Mouse (Mus musculus): ENCODE data around the gene Col18a1.

Gene Col18a1

GRCm38 (mm10) chr10:77165963-77166717 is at the start of gene Col18a1:
Gene Col18a1 (minus strand): TSS chr10:77166548.
- DNase-seq (ENCODE audit: low read depth) = no peak

GRCm38 (mm10) chr10:77215641-77216040 is 49.3 kb upstream of the Col18a1 start:
- DNase-seq (ENCODE audit: low read depth) = no peak

GRCm38 (mm10) chr10:77214586-77214985 is 48.2 kb upstream of the Col18a1 start:
- DNase-seq (ENCODE audit: low read depth) = no peak

GRCm38 (mm10) chr10:77213483-77213882 is 47.1 kb upstream of the Col18a1 start:
- no peak for DNase-seq (ENCODE audit: low read depth)

GRCm38 (mm10) chr10:77212354-77213120 is 46.2 kb upstream of the Col18a1 start:
- DNase-seq (ENCODE audit: low read depth) = no peak

- peak; percentile 69 for DNase-seq (ENCODE audit: low read depth)
Observed at GRCm38 (mm10) chr10:77211116-77211570, 44.8 kb upstream of the Col18a1 start.

GRCm38 (mm10) chr10:77210666-77211065 is 44.3 kb upstream of the Col18a1 start:
- DNase-seq (ENCODE audit: low read depth) = no peak

GRCm38 (mm10) chr10:77209261-77209660 is 42.9 kb upstream of the Col18a1 start:
- no peak for DNase-seq (ENCODE audit: low read depth)

- no peak for DNase-seq (ENCODE audit: low read depth)
Observed at GRCm38 (mm10) chr10:77206565-77207079, 40.3 kb upstream of the Col18a1 start.

GRCm38 (mm10) chr10:77206134-77206533 is 39.8 kb upstream of the Col18a1 start:
- DNase-seq (ENCODE audit: low read depth) = no peak

- DNase-seq (ENCODE audit: low read depth) = no peak
Observed at GRCm38 (mm10) chr10:77203960-77204359, 37.6 kb upstream of the Col18a1 start.

GRCm38 (mm10) chr10:77201919-77202318 is 35.6 kb upstream of the Col18a1 start:
- no peak for DNase-seq (ENCODE audit: low read depth)

GRCm38 (mm10) chr10:77200295-77200694 is 33.9 kb upstream of the Col18a1 start:
- no peak for DNase-seq (ENCODE audit: low read depth)

- no peak for DNase-seq (ENCODE audit: low read depth)
Observed at GRCm38 (mm10) chr10:77199229-77199628, 32.9 kb upstream of the Col18a1 start.

- no peak for DNase-seq (ENCODE audit: low read depth)
Observed at GRCm38 (mm10) chr10:77197469-77198209, 31.3 kb upstream of the Col18a1 start.

GRCm38 (mm10) chr10:77196676-77197075 is 30.3 kb upstream of the Col18a1 start:
- DNase-seq (ENCODE audit: low read depth) = no peak

GRCm38 (mm10) chr10:77196115-77196514 is 29.8 kb upstream of the Col18a1 start:
- DNase-seq (ENCODE audit: low read depth) = no peak

- DNase-seq (ENCODE audit: low read depth) = no peak
Observed at GRCm38 (mm10) chr10:77193495-77193894, 27.1 kb upstream of the Col18a1 start.

- DNase-seq (ENCODE audit: low read depth) = no peak
Observed at GRCm38 (mm10) chr10:77192745-77193144, 26.4 kb upstream of the Col18a1 start.

- no peak for DNase-seq (ENCODE audit: low read depth)
Observed at GRCm38 (mm10) chr10:77190967-77191915, 24.9 kb upstream of the Col18a1 start.

- DNase-seq (ENCODE audit: low read depth) = no peak
Observed at GRCm38 (mm10) chr10:77187427-77187826, 21.1 kb upstream of the Col18a1 start.

Measured in c-Kit-positive CD71-positive TER-119-negative erythroid progenitor cells, embryonic 14.5 days (primary cell).